Mouse (Mus musculus) embryonic facial prominence, embryonic 10.5 days (tissue): ENCODE data around the gene Rbbp4. TPM values are rescaled to one million over a fixed set of nuclear protein-coding genes. Genes with fewer than 3 reads are reported as not detected.

Experiments used
- DNase-seq: peaks from one replicate; pipeline ENCODE4 v3.0.0-alpha.2; 2017; ENCODE audit warnings: low spot score
- H3K27ac ChIP-seq: fragments of 300-500 bp; sonication (generic); replicated peaks from 2 replicates; pipeline ENCODE4 v1.5.1; 2016; ENCODE audit warnings: mild to moderate bottlenecking
- H3K27me3 ChIP-seq: fragments of 300-500 bp; sonication (generic); replicated peaks from 2 replicates; pipeline ENCODE4 v1.6.1; 2016; ENCODE audit warnings: low read depth, mild to moderate bottlenecking; ENCODE audit not compliant: poor library complexity, severe bottlenecking
- H3K36me3 ChIP-seq: fragments of 300-500 bp; sonication (generic); replicated peaks from 2 replicates; pipeline ENCODE4 v1.6.1; 2016; ENCODE audit warnings: mild to moderate bottlenecking, moderate library complexity
- H3K4me1 ChIP-seq: fragments of 300-500 bp; sonication (generic); 2 replicates; pipeline ENCODE4 v1.6.1; 2016
- H3K4me3 ChIP-seq: fragments of 300-500 bp; sonication (generic); 2 replicates; pipeline ENCODE4 v1.5.1; 2016; ENCODE audit warnings: mild to moderate bottlenecking, moderate library complexity
- H3K9me3 ChIP-seq: fragments of 300-500 bp; sonication (generic); 2 replicates; pipeline ENCODE4 v1.6.1; 2016; ENCODE audit warnings: mild to moderate bottlenecking
- WGBS: fragments of 180-500 bp; shearing (Covaris S2); methylation state at CpG from one replicate; pipeline ENCODE4 v1.1.7; 2016; 5-methylcytosine and 5-hydroxymethylcytosine counted together
- polyA plus RNA-seq: library from polyadenylated mRNA; unstranded; fragments of >200 nt; fragmentation: Nextera tagmentation; extraction: Ambion mirVana; gene quantifications from 2 replicates; pipeline ENCODE4 v1.2.1, GENCODE M21; 2016

Gene Rbbp4
- polyA plus RNA-seq, 1 experiment from 2014 or later, result 546 TPM

GRCm38 (mm10) chr4:129286683-129287471 lies 48.3 kb downstream of the Rbbp4 start:
- no peaks in the 10 kb centered on the region for H3K9me3 ChIP-seq
- H3K27me3 ChIP-seq, result peaks cover 49% of the 10 kb centered on the region
- peak overlapping the region; percentile 44; the same call in 1 of the 2 replicates for H3K27ac ChIP-seq
- 3% methylated on average over 28 of the region's 28 CpGs for WGBS
- H3K36me3 ChIP-seq, result no peaks in the 10 kb centered on the region
- H3K4me1 ChIP-seq, result peaks cover 20% of the 10 kb centered on the region
- H3K4me3 ChIP-seq, result peak overlapping the region; percentile 68
- DNase-seq, result peak; percentile 58

- Histone ChIP-seq H3K4me1 (peaks cover 20% of the 10 kb centered on the region), H3K9me3 (no peaks in the 10 kb centered on the region), H3K36me3 (no peaks in the 10 kb centered on the region), H3K27ac (no peak overlapping the region), H3K27me3 (peaks cover 49% of the 10 kb centered on the region), H3K4me3 (peak overlapping the region; percentile 68)
- DNase-seq, result no peak
- WGBS, result 67% methylated on average over 5 of the region's 5 CpGs
Observed at GRCm38 (mm10) chr4:129286001-129286682, 49.0 kb downstream of the Rbbp4 start.

- H3K36me3 ChIP-seq, result no peaks in the 10 kb centered on the region
- no peak for DNase-seq
- H3K9me3 ChIP-seq, result 0 out of 2 replicates have a peak, but pooled peaks cover 2% of the 10 kb centered on the region
- H3K4me1 ChIP-seq, result peaks cover 20% of the 10 kb centered on the region
- WGBS, result 77% methylated on average over 2 of the region's 2 CpGs
- H3K27me3 ChIP-seq, result peaks cover 46% of the 10 kb centered on the region
- H3K27ac ChIP-seq, result no peak overlapping the region
- H3K4me3 ChIP-seq, result no peak overlapping the region
Observed at GRCm38 (mm10) chr4:129284685-129285084, 50.5 kb downstream of the Rbbp4 start.

- no peak for DNase-seq
- Histone ChIP-seq H3K36me3 (no peaks in the 10 kb centered on the region), H3K4me1 (peaks cover 20% of the 10 kb centered on the region), H3K27ac (no peak overlapping the region), H3K27me3 (peaks cover 36% of the 10 kb centered on the region), H3K9me3 (0 out of 2 replicates have a peak, but pooled peaks cover 2% of the 10 kb centered on the region), H3K4me3 (no peak overlapping the region)
- WGBS, result 84% methylated on average over 5 of the region's 5 CpGs
Observed at GRCm38 (mm10) chr4:129283226-129283625, 51.9 kb downstream of the Rbbp4 start.

DNA sequence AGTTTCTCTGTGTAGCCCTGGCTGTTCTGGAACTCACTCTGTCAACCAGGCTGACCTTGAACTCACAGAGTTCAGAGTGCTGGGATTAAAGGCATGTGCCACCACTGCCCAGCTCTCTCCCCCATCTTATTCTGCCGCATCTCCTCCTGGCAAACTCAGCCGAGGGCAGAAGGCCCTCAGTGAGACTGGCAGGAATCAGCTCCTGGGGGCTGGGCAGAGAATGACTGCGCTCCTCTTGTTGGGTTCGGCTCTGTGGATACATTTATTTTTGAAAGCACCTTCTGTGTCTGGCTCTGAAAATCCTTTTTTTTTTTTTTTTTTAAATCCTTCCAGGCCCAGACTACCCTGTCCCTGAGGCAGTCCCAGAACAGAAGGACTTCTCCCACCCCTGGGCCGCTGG lies 52.4 kb downstream of the Rbbp4 start:
- Histone ChIP-seq H3K9me3 (0 out of 2 replicates have a peak, but pooled peaks cover 2% of the 10 kb centered on the region), H3K4me3 (no peak overlapping the region), H3K27me3 (peaks cover 31% of the 10 kb centered on the region), H3K4me1 (peaks cover 16% of the 10 kb centered on the region), H3K36me3 (no peaks in the 10 kb centered on the region), H3K27ac (no peak overlapping the region)
- 82% methylated on average over 5 of the region's 5 CpGs for WGBS
- DNase-seq, result no peak

- WGBS, result 4% methylated on average over 18 of the region's 18 CpGs
- Histone ChIP-seq H3K9me3 (0 out of 2 replicates have a peak, but pooled peaks cover 2% of the 10 kb centered on the region), H3K27me3 (no peaks in the 10 kb centered on the region), H3K4me3 (no peak overlapping the region), H3K27ac (no peak overlapping the region), H3K36me3 (no peaks in the 10 kb centered on the region), H3K4me1 (no peaks in the 10 kb centered on the region)
- peak; percentile 93 for DNase-seq
Observed at GRCm38 (mm10) chr4:129276453-129276865, 58.7 kb downstream of the Rbbp4 start.

GRCm38 (mm10) chr4:129272756-129273046 lies 62.5 kb downstream of the Rbbp4 start:
- Histone ChIP-seq H3K27me3 (no peaks in the 10 kb centered on the region), H3K36me3 (no peaks in the 10 kb centered on the region), H3K9me3 (no peaks in the 10 kb centered on the region), H3K27ac (no peak overlapping the region), H3K4me1 (no peaks in the 10 kb centered on the region), H3K4me3 (0 out of 2 replicates have a peak overlapping the region, but pooled peaks have one; percentile 11)
- DNase-seq, result no peak
- 47% methylated on average over 5 of the region's 5 CpGs for WGBS

DNA sequence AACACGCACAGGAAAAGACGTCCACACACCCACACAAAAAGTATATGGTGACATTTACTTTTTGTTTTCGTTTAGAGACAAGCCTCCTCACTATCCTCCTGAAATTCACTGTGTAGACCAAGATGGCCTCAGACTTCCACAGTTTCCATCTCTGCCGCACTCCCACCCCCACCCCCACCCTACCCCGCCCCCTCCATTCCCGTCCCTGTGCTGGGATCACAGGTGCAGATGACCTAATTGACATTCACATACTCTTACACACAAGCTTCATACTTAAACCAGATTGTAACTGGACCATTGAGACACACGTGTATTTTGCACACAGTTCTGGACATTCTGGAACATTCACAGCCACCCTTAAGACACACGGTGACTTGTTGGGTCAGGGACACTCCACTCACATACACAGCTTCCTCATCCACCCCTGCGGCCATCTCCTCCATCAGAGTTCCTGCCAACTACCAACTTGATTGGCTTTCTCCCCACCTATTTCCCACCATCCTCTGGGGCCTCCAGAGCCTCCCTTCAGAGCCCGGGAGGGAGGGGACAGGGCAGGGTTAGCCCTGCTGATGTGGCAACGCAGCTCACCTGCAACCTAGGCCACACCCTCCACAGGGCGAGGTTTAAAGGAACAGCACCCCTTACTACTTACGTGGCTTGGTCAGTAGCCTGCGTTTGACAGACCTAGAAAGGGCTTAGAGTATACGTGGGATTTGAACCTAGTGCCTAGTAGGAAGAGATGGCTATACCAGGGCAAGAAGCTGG lies 63.0 kb downstream of the Rbbp4 start:
- Histone ChIP-seq H3K27me3 (no peaks in the 10 kb centered on the region), H3K27ac (no peak overlapping the region), H3K4me3 (peak overlapping the region; percentile 11; the same call in 1 of the 2 replicates), H3K9me3 (no peaks in the 10 kb centered on the region), H3K4me1 (no peaks in the 10 kb centered on the region), H3K36me3 (no peaks in the 10 kb centered on the region)
- WGBS, result 16% methylated on average over 15 of the region's 15 CpGs
- DNase-seq, result peak; percentile 49

DNA sequence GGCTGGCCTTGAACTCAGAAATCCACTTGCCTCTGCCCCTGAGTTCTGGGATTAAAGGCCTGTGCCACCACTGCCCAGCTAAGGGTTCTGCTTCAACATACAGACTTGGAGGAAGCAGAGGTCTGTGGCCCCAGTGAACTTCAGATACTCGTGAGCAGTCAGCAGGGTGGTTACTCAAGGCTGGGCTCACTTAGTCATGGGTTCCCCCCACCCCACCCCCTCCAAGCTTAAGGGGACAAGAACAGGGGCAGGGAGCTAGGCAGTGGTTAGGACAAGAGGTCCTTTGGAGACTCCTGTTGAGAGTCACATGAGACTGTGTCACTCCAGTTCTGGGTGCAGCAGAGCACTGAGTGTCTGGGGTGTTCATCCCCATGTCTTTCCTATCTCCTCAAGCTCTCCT lies 66.5 kb downstream of the Rbbp4 start:
- Histone ChIP-seq H3K27ac (no peak overlapping the region), H3K36me3 (no peaks in the 10 kb centered on the region), H3K27me3 (no peaks in the 10 kb centered on the region), H3K4me3 (no peak overlapping the region), H3K9me3 (no peaks in the 10 kb centered on the region), H3K4me1 (peaks cover 7% of the 10 kb centered on the region)
- WGBS, result 50% methylated on average over 1 of the region's 1 CpGs
- no peak for DNase-seq

DNA sequence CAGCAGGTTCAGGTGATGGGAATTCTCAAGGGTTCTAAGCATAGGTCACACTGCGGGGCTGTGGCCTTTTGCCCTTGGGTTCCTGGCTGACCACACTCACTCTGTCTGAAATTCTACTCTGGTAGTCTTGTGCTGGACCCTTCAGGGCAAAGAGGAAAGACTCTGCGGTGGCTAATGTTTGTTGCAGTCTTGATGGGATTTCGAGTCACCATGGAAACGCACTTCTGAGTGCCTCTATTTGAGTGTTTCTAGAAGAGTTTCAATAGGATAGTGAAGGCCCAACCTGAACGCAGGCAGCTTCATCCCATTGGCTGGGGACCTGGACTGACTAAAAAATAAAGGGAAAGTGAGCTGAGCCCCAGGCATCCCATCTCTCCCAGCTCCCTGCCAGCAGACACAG lies 68.3 kb downstream of the Rbbp4 start:
- peaks cover 16% of the 10 kb centered on the region for H3K4me1 ChIP-seq
- 0 out of 2 replicates have a peak overlapping the region, but pooled peaks have one; percentile 12 for H3K27ac ChIP-seq
- H3K4me3 ChIP-seq, result no peak overlapping the region
- no peaks in the 10 kb centered on the region for H3K36me3 ChIP-seq
- DNase-seq, result no peak
- no peaks in the 10 kb centered on the region for H3K9me3 ChIP-seq
- 70% methylated on average over 5 of the region's 5 CpGs for WGBS
- H3K27me3 ChIP-seq, result no peaks in the 10 kb centered on the region

DNA sequence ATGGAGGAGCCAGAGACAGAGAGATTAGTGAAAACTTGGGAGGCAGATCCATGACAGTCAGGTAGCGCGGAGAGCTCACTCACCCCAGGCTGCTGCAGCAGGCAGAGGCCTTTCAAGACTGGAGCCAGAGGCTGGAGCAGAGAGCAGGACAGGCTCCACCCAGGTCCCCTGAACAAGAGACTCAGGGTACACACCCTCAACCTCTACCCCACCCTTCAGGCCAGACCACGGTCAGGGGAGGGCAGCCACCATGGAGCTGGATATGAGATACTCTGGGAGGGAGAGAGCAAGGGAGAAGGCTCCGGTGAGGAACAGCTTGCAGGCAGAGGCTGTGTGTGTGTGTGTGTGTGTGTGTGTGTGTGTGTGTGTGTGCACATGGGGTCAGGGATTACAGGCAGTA lies 69.0 kb downstream of the Rbbp4 start:
- Histone ChIP-seq H3K27me3 (no peaks in the 10 kb centered on the region), H3K27ac (peak overlapping the region; percentile 20; the same call in 1 of the 2 replicates), H3K4me3 (no peak overlapping the region), H3K36me3 (no peaks in the 10 kb centered on the region), H3K9me3 (no peaks in the 10 kb centered on the region), H3K4me1 (peaks cover 19% of the 10 kb centered on the region)
- no peak for DNase-seq
- WGBS, result 85% methylated on average over 4 of the region's 4 CpGs

DNA sequence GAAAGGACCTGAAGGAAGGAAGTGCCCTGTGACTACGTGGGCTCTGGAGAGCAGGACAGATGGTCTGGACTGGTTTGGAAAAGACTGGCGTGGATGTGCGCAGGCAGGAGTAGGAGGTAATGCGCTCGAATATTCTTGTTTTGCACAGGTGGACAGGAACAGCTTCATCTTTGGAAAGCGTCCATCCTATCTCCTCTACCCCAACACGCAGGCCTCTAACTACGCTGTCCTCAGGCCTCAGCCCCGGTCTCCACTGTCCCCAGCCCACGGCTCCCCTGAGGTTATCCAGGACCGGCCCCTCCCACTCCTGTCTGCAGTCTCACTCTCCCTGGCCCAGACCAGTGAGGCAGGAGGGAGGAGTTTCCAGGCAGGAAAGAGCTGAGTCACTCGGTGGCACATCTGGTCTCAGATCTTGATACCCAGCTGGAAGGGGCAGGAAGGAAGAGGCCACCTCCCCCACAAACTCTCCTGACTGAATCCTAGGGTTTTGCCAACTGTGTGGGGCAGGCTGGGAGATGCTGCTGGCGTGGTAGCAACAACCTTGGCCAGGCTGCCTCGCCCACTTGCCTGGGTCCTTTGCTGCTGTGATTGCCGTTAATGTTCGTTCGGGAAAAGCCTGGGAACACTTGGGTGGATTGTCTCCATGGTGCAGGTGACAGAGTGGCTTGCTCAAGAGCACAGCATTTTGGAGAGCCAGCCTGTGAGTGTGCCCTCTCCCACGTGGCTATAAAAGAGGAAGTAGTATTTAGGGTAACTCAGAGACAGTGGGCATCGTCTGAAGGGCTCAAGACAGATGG lies 71.7 kb downstream of the Rbbp4 start:
- DNase-seq, result peak; percentile 74
- Histone ChIP-seq H3K27ac (peak overlapping the region; percentile 57), H3K9me3 (no peaks in the 10 kb centered on the region), H3K36me3 (no peaks in the 10 kb centered on the region), H3K4me1 (peaks cover 40% of the 10 kb centered on the region), H3K27me3 (0 out of 2 replicates have a peak, but pooled peaks cover 3% of the 10 kb centered on the region), H3K4me3 (peak overlapping the region; percentile 30; the same call in 1 of the 2 replicates)
- 35% methylated on average over 19 of the region's 19 CpGs for WGBS
